Mouse (Mus musculus) cortical plate, adult 2 months (tissue): ENCODE data around the gene Tbxas1. TPM values are rescaled to one million over a fixed set of nuclear protein-coding genes. Genes with fewer than 3 reads are reported as not detected.

Experiments used
- H3K27ac ChIP-seq: fragments of 200-500 bp; 2 replicates; pipeline ENCODE4 v1.5.1; 2012; ENCODE audit warnings: low read length, control low read depth, inconsistent platforms; ENCODE audit not compliant: insufficient read depth
- H3K4me1 ChIP-seq: fragments of 200-500 bp; 2 replicates; pipeline ENCODE4 v1.6.1; 2011; ENCODE audit warnings: low read length; ENCODE audit not compliant: control insufficient read depth, insufficient read depth
- H3K4me3 ChIP-seq: fragments of 200-500 bp; 2 replicates; pipeline ENCODE4 v1.5.1; 2011; ENCODE audit warnings: mild to moderate bottlenecking, low read length, control low read depth; ENCODE audit not compliant: insufficient read depth
- CTCF ChIP-seq: fragments of 200-500 bp; IDR thresholded peaks from 2 replicates; pipeline ENCODE4 v1.5.1; 2011; ENCODE audit warnings: mild to moderate bottlenecking, control low read depth, low read length; ENCODE audit not compliant: insufficient read depth; ENCODE audit errors: extremely low read depth
- POLR2A ChIP-seq: fragments of 200-500 bp; IDR thresholded peaks from 2 replicates; pipeline ENCODE4 v1.6.1; 2011; ENCODE audit warnings: mild to moderate bottlenecking, low read length, control low read depth; ENCODE audit not compliant: insufficient read depth; ENCODE audit errors: extremely low read depth
- polyA plus RNA-seq: library from polyadenylated mRNA; depleted of rRNA; stranded (reverse); fragments of >200 nt; gene quantifications from 2 replicates; pipeline ENCODE4 v1.2.3, GENCODE M21; 2012

Tbxas1 gene
- polyA plus RNA-seq, 1 experiment, result 2.7 TPM

- H3K4me3 ChIP-seq, result no peak overlapping the region
- no peak for TF ChIP-seq POLR2A
- TF ChIP-seq CTCF, result no peak
- no peaks in the 10 kb centered on the region for H3K4me1 ChIP-seq
- no peak overlapping the region for H3K27ac ChIP-seq
Measured at GRCm38 (mm10) chr6:38882728-38883171, 7.5 kb downstream of the Tbxas1 start.

DNA sequence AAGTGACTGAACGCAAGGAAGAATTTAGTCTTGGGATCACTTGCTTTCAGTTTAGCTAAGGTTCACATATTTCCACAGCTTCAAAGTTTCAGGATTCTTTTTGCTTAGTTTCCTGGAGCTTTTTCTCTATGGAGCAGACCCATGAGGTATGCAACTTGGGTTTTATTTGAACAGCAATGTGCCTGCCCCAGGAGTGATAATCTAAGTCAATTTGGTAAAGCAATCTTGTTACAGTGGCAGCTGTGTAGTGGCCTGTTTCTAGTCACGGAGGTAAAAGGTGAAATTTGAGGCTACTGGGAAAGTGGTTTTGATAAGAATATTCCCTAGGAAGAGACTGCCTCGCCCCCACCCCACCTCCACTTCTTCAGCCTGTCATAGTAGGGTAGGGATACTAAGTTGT, 9.3 kb downstream of the Tbxas1 start:
- Histone ChIP-seq H3K27ac (no peak overlapping the region), H3K4me3 (no peak overlapping the region)
- no peak for TF ChIP-seq CTCF
- TF ChIP-seq POLR2A, result no peak

GRCm38 (mm10) chr6:38885132-38885531, 9.9 kb downstream of the Tbxas1 start:
- no peak overlapping the region for H3K4me3 ChIP-seq
- H3K4me1 ChIP-seq, result no peaks in the 10 kb centered on the region
- no peak overlapping the region for H3K27ac ChIP-seq
- no peak for TF ChIP-seq POLR2A
- TF ChIP-seq CTCF, result no peak

More for the DNA sequence above, 9.3 kb downstream of the Tbxas1 start:
- no peaks in the 10 kb centered on the region for H3K4me1 ChIP-seq

DNA sequence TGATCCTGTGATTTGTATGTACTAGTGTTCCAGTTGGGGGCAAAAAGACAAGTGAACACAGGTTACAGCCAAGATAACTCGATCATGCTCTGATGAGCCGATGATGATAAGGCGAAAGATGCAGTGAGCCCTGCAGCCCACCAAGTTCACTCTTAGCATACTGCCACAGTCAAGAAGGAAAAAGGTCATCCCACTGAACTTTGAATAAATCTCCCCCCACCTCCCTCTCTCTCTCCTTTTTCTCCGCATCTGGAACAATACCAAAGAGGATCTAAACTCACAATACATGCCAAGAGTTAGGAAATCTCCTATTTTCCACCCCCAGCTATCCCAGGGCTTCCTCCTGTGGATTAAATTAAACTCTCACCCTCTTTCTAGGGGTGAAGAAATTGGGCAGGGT, 12.2 kb downstream of the Tbxas1 start:
- no peaks in the 10 kb centered on the region for H3K4me1 ChIP-seq
- no peak for TF ChIP-seq CTCF
- TF ChIP-seq POLR2A, result no peak
- no peak overlapping the region for H3K4me3 ChIP-seq

GRCm38 (mm10) chr6:38889156-38889555, 14.0 kb downstream of the Tbxas1 start:
- no peak for TF ChIP-seq CTCF
- TF ChIP-seq POLR2A, result no peak
- H3K4me3 ChIP-seq, result no peak overlapping the region
- H3K4me1 ChIP-seq, result no peaks in the 10 kb centered on the region
- H3K27ac ChIP-seq, result no peak overlapping the region

More for the DNA sequence above, 12.2 kb downstream of the Tbxas1 start:
- no peak overlapping the region for H3K27ac ChIP-seq

- Histone ChIP-seq H3K27ac (no peak overlapping the region), H3K4me3 (no peak overlapping the region), H3K4me1 (no peaks in the 10 kb centered on the region)
- TF ChIP-seq POLR2A (no peak), CTCF (no peak)
Measured at GRCm38 (mm10) chr6:38892017-38892416, 16.8 kb downstream of the Tbxas1 start.

DNA sequence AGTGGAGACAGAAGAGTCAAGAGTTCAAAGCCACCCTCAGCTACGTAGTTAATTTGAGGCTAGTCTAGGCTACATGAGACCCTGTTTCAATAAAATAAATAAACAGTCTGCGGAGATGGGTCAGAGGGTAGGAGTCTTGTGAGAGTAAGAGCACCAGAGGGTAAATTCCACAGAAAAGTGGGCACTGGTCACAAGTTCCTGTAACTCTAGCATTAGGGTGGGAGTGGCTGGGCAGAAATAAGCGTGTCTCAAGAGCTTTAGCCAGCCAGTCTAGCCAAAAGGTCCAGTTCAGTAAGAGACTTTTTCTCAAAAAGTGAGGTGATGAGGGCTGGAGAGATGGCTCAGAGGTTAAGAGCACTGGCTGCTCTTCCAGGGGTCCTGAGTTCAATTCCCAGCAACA, 18.4 kb downstream of the Tbxas1 start:
- TF ChIP-seq CTCF, result no peak
- no peak for TF ChIP-seq POLR2A
- H3K27ac ChIP-seq, result no peak overlapping the region
- no peak overlapping the region for H3K4me3 ChIP-seq
- H3K4me1 ChIP-seq, result no peaks in the 10 kb centered on the region

DNA sequence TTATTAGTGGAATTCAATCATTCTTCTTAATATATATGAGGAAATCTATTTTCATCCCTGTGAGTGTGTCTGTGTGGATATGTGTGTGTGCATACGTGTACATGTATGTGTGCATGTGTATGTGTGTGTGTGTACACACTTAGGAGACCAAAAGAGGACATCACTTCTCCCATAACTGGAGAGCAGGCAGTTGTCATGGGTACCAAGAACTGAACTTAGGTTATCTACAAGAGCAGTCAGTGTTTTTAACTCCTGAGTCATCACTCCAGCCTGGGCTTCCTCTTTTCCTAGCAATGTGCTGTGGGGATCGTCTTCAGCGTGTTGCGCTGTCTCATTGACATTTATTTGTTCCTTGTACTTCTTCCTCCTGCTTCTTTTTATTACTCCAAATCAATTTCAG, 24.9 kb downstream of the Tbxas1 start:
- Histone ChIP-seq H3K27ac (no peak overlapping the region), H3K4me1 (no peaks in the 10 kb centered on the region), H3K4me3 (no peak overlapping the region)
- TF ChIP-seq POLR2A (no peak), CTCF (no peak)

DNA sequence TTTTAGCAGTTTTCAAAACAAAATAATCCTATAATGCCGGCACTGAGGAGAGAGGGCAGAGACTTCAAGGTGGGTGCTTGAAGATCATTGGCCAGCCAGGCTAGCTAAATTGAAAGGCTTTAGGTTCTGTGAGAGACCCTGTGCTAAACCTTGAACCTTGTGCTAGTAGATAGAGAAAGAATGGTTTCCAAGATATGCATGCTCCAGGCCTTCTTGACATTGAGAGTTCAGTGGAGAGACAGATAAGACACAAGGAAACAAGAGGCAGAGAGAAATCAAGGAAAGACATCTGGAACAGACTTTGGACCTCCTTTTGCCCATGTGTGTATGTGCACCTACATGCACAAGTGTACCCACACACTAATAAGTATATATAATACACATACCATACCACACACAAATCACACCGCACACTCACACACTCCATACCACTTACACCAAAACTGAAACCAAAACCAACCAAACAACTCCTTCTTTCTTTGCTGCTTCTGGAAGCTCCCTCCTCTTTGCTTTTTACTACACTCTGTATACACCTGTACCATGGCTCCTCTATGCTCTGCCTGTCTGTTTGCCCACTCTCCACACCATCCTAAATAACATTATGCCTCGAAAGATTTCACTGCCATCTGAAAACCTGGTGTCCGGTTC, 25.4 kb downstream of the Tbxas1 start:
- Histone ChIP-seq H3K4me1 (no peaks in the 10 kb centered on the region), H3K27ac (no peak overlapping the region), H3K4me3 (no peak overlapping the region)
- no peak for TF ChIP-seq CTCF
- no peak for TF ChIP-seq POLR2A

DNA sequence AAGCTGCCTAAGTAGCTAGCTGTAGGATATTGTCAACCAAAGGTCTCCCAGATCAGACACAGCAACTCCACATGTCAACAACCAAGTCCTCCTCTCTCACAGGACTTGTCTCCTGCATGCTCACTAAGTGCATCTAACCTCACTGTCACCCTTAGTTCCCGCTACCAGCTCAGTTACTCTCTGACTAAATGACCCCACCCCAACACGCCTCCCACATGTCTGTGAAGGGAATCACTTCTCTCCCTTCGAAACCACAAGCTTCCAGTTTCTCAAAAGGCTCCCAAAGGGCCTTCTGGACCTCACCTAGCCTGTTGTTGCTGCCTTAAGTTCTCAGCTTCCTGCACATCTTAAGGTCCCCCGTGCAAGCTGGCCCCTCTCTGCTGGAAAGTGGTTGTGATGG, 25.9 kb downstream of the Tbxas1 start:
- TF ChIP-seq CTCF, result no peak
- TF ChIP-seq POLR2A, result no peak
- Histone ChIP-seq H3K4me1 (no peaks in the 10 kb centered on the region), H3K27ac (no peak overlapping the region), H3K4me3 (no peak overlapping the region)
